Mouse (Mus musculus): Measurements from ENCODE around the gene Nudt1. TPM values are rescaled to one million over a fixed set of nuclear protein-coding genes. Genes with fewer than 3 reads are reported as not detected.
A peak's percentile ranks its signal among the peaks of the same experiment; 100 is the strongest.

Gene Nudt1
- total and polyA plus RNA-seq, 3 experiments: 69.6 to 77.2 TPM; not detected in 1

DNA sequence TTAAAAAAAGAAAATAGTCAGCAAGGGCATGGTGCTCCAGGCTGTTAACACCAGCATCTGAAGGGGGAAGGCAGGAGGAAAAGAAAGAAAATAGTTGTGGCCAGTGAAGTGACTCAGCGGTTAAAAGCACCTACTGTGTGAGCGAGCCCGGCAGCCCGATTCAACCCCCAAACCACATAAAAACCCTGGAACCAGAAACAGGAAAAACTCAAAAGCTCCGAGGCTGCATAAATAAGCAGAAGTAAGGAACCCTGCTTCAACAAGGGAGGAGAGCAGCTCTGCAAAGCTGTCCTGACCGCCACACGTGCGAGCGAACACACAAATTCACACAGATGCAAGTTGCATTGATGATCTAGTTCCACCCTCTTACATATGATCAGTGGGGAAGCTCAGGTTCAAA, 28.4 kb downstream of the Nudt1 start:
- Histone ChIP-seq H3K4me1 (ENCODE audit: control insufficient read depth in 1 of 2, insufficient read depth in 2 of 2, low read length in 2 of 2) (no peaks in the 10 kb centered on the region), H3K27me3 (ENCODE audit: control insufficient read depth in 1 of 2, insufficient read depth in 2 of 2, low read length in 2 of 2) (no peaks in the 10 kb centered on the region), H3K27ac (ENCODE audit: control insufficient read depth, low read depth, low read length) (no peak overlapping the region), H3K4me3 (ENCODE audit: control insufficient read depth in 1 of 2, insufficient read depth in 1 of 2, low read depth in 2 of 2, low read length in 2 of 2) (no peak overlapping the region), H3K79me2 (ENCODE audit: control insufficient read depth, insufficient read depth, low read length, poor library complexity) (no peaks in the 10 kb centered on the region), H3K9me3 (replicated peaks; ENCODE audit: insufficient read depth, low read length) (no peaks in the 10 kb centered on the region), H3K9ac (ENCODE audit: control insufficient read depth, low read depth, low read length, poor library complexity, severe bottlenecking) (no peak overlapping the region), H3K36me3 (ENCODE audit: control insufficient read depth in 1 of 2, insufficient read depth in 2 of 2, low read length in 2 of 2) (peaks cover 0 to 2% of the 10 kb centered on the region in 2 experiments; a peak in 1 of 4 replicates)
- TF ChIP-seq ZKSCAN1 (IDR thresholded peaks at IDR 0.05; ENCODE audit: low read depth, low read length): 0 out of 2 replicates have a peak, but pooled peaks have one; percentile 32
- no peak for TF ChIP-seq GATA1 (IDR thresholded peaks at IDR 0.05; ENCODE audit: low read depth, low read length)
- DNase-seq (ENCODE audit: low read depth, low spot score): no peak

DNA sequence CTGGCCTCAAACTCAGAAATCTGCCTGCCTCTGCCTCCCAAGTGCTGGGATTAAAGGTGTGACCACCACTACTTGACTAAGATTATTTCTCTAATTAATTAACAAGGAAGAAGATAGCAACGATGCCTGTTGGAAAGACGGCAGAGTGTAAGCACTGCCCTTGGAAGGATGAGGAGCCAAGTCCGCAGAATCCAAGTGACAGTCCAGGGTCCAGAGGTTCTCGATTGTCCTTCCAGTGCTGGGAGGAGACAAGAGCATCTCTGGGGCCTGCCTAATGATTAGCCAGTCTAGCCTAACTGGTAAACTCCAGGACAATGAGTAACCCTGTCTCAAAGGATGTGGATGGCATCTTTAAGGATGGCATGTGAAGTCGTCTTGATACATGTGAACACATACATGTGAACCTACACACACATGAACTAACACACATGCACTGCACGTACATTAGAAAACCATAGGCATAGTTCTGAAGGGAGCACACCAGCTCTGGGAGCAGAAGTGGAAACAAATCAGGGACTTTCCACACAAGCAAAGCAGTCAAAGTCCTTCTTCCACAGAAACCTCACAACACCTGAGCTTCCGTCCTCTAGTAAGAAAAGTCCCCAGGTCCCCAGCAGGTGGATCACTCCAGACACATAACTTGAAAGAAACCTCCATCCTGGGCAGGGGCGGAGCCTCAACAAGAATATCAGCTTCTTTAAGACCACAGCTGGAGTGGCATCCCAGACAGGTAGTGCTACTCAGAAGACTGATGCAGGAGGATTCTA, 29.5 kb downstream of the Nudt1 start:
- TF ChIP-seq MYB (IDR thresholded peaks at IDR 0.05; ENCODE audit: low read depth, low read length) (no peak), POLR2A (IDR thresholded peaks at IDR 0.05; ENCODE audit: control insufficient read depth in 1 of 2, insufficient read depth in 1 of 2, low read depth in 1 of 2, low read length in 2 of 2, poor library complexity in 1 of 2) (no peak), MAFK (IDR thresholded peaks at IDR 0.05; ENCODE audit: borderline replicate concordance, low read depth, low read length) (no peak), MYC (IDR thresholded peaks at IDR 0.05; ENCODE audit: low read depth, low read length) (no peak), HCFC1 (IDR thresholded peaks at IDR 0.05; ENCODE audit: low read depth, low read length) (no peak), NELFE (IDR thresholded peaks at IDR 0.05; ENCODE audit: low read depth, low read length) (no peak), ZKSCAN1 (IDR thresholded peaks at IDR 0.05; ENCODE audit: low read depth, low read length) (no peak), E2F4 (IDR thresholded peaks at IDR 0.05; ENCODE audit: borderline replicate concordance, low read depth, low read length) (no peak)
- no peak overlapping the region for H3K4me3 ChIP-seq (ENCODE audit: control insufficient read depth in 1 of 2, insufficient read depth in 1 of 2, low read depth in 2 of 2, low read length in 2 of 2)
- H3K4me1 ChIP-seq (ENCODE audit: control insufficient read depth in 1 of 2, insufficient read depth in 2 of 2, low read length in 2 of 2): no peaks in the 10 kb centered on the region
- H3K36me3 ChIP-seq (ENCODE audit: control insufficient read depth in 1 of 2, insufficient read depth in 2 of 2, low read length in 2 of 2): peaks cover 0 to 2% of the 10 kb centered on the region in 2 experiments; a peak in 1 of 4 replicates
- DNase-seq (ENCODE audit: low read depth, low spot score): no peak
- H3K9me3 ChIP-seq (replicated peaks; ENCODE audit: insufficient read depth, low read length): no peaks in the 10 kb centered on the region
- H3K79me2 ChIP-seq (ENCODE audit: control insufficient read depth, insufficient read depth, low read length, poor library complexity): no peaks in the 10 kb centered on the region
- no peaks in the 10 kb centered on the region for H3K27me3 ChIP-seq (ENCODE audit: control insufficient read depth in 1 of 2, insufficient read depth in 2 of 2, low read length in 2 of 2)
- H3K27ac ChIP-seq (ENCODE audit: control insufficient read depth, low read depth, low read length): no peak overlapping the region
- no peak overlapping the region for H3K9ac ChIP-seq (ENCODE audit: control insufficient read depth, low read depth, low read length, poor library complexity, severe bottlenecking)

DNA sequence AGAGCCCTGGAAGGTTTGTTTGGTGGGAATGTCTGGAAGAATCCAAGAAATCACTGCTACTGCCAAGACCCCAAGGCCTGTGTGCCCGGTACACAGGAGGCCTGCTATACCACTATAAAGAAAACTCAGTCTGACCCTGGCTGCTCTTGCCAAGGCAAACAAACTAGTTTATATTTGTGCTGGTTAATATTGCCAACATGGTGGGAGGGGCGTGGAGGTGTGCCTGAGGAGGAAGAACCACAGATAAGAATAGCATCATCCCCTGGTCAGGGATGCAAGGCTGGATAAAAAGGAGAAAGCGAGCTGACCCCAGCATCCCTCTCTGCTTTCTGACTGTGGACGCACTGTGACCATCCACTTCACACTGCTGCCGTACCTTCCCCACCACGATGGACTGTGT, 30.9 kb downstream of the Nudt1 start:
- no peak overlapping the region for H3K9ac ChIP-seq (ENCODE audit: control insufficient read depth, low read depth, low read length, poor library complexity, severe bottlenecking)
- H3K4me1 ChIP-seq (ENCODE audit: control insufficient read depth in 1 of 2, insufficient read depth in 2 of 2, low read length in 2 of 2): no peaks in the 10 kb centered on the region
- no peaks in the 10 kb centered on the region for H3K27me3 ChIP-seq (ENCODE audit: control insufficient read depth in 1 of 2, insufficient read depth in 2 of 2, low read length in 2 of 2)
- no peak overlapping the region for H3K4me3 ChIP-seq (ENCODE audit: control insufficient read depth in 1 of 2, insufficient read depth in 1 of 2, low read depth in 2 of 2, low read length in 2 of 2)
- H3K9me3 ChIP-seq (replicated peaks; ENCODE audit: insufficient read depth, low read length): no peaks in the 10 kb centered on the region
- H3K36me3 ChIP-seq (ENCODE audit: control insufficient read depth in 1 of 2, insufficient read depth in 2 of 2, low read length in 2 of 2): peaks cover 0 to 2% of the 10 kb centered on the region in 2 experiments; a peak in 1 of 4 replicates
- DNase-seq (ENCODE audit: low read depth, low spot score): no peak
- no peak for TF ChIP-seq BHLHE40 (IDR thresholded peaks at IDR 0.05; ENCODE audit: borderline replicate concordance, low read depth, low read length)
- no peak for TF ChIP-seq ELF1 (IDR thresholded peaks at IDR 0.05; ENCODE audit: low read depth, low read length)
- TF ChIP-seq MYC (IDR thresholded peaks at IDR 0.05; ENCODE audit: low read depth, low read length): no peak
- H3K27ac ChIP-seq (ENCODE audit: control insufficient read depth, low read depth, low read length): no peak overlapping the region
- H3K79me2 ChIP-seq (ENCODE audit: control insufficient read depth, insufficient read depth, low read length, poor library complexity): no peaks in the 10 kb centered on the region

Data from MEL (cell line).